Comparison of ENCODE assay signal across 9 mouse cellular contexts in the genomic region with DNA sequence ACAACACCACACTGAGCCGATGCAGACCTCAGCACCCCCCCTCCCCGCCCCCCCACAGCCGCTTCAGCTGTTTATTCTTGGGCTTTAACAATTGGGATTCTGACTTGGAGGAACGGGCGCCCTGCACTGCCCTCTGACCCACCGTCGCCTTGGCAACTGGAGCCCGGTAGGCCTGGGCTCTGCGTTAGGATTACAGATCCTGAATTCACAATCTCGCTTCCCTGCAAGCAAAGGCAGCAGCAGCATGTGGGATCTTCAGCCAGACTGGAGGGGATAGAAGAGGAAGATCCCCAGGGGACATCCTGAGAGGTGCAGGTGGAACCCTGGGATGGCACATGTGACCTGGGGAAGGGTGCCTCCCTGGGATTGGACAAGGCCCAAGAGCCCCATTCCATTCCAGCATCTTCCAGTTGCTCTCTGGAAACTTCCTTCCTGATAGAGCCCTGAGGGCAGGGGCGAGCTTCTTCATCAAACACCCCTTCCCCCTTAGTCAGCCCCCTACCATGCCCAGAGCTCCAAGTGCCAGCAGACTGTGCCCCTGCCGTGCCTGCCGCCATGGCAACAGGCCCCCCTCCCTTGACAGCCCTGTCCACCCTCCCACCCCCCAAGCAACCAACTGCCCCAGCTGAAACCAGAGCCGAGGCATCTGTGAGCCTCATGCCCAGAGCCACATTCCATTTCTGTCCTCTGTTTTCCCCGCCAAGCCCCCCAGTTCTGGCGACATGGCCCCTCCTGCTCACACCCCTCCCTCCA. TPM values are rescaled to one million over a fixed set of nuclear protein-coding genes. Genes with fewer than 3 reads are reported as not detected.
DNase-seq lines count a peak whose midpoint lies in the region; ATAC-seq lines count a peak whose summit lies in the region.
"Had no signal": no experiment of that assay in that cellular context is flagged by ENCODE, and none has a peak within 500 bp of the region (broad histone marks: within the 10 kb centered on the region; RNA-seq: fewer than 3 reads in every experiment).

No protein-coding gene starts in this region.

- H3K9me3 ChIP-seq in kidney, embryonic 16.5 days (ENCODE audit: low read length): no peaks in the 10 kb centered on the region
- no peaks in the 10 kb centered on the region for H3K9me3 ChIP-seq in embryonic facial prominence, embryonic 12.5 days
- H3K9me3 ChIP-seq in intestine, embryonic 15.5 days: no peaks in the 10 kb centered on the region
- H3K9me3 ChIP-seq in neural tube, embryonic 13.5 days: no peaks in the 10 kb centered on the region

- H3K4me1 ChIP-seq in kidney, embryonic 16.5 days (ENCODE audit: insufficient read depth, low read length): peaks cover 100% of the 10 kb centered on the region
- H3K4me1 ChIP-seq in embryonic facial prominence, embryonic 12.5 days: peaks cover 100% of the 10 kb centered on the region
- H3K4me1 ChIP-seq in intestine, embryonic 15.5 days (replicated peaks): peaks cover 94% of the 10 kb centered on the region
- peaks cover 100% of the 10 kb centered on the region for H3K4me1 ChIP-seq in neural tube, embryonic 13.5 days (replicated peaks)

- 0 out of 2 replicates have a peak overlapping the region, but pooled peaks have one; percentile 40 for H3K9ac ChIP-seq in kidney, embryonic 16.5 days (replicated peaks; ENCODE audit: low read length)
- peak overlapping the region; percentile 16; the same call in 1 of the 2 replicates for H3K9ac ChIP-seq in embryonic facial prominence, embryonic 12.5 days
- no peak overlapping the region for H3K9ac ChIP-seq in intestine, embryonic 15.5 days
- peak overlapping the region; percentile 51 for H3K9ac ChIP-seq in neural tube, embryonic 13.5 days

- peak overlapping the region; percentile 95 for H3K27ac ChIP-seq in kidney, embryonic 16.5 days (ENCODE audit: low read length)
- H3K27ac ChIP-seq in embryonic facial prominence, embryonic 12.5 days: peak overlapping the region; percentile 87
- H3K27ac ChIP-seq in intestine, embryonic 15.5 days: peak overlapping the region; percentile 58; the same call in 1 of the 2 replicates
- peak overlapping the region; percentile 84 for H3K27ac ChIP-seq in neural tube, embryonic 13.5 days (replicated peaks)

- WGBS in kidney, embryonic 16.5 days: 19% methylated on average over 16 of the region's 16 CpGs
- WGBS in embryonic facial prominence, embryonic 12.5 days: 8% methylated on average over 16 of the region's 16 CpGs
- WGBS in intestine, embryonic 15.5 days: 29% methylated on average over 16 of the region's 16 CpGs
- WGBS in neural tube, embryonic 13.5 days: 10% methylated on average over 16 of the region's 16 CpGs

- H3K4me3 ChIP-seq in kidney, embryonic 16.5 days (ENCODE audit: low read length): no peak overlapping the region
- H3K4me3 ChIP-seq in embryonic facial prominence, embryonic 12.5 days: no peak overlapping the region
- no peak overlapping the region for H3K4me3 ChIP-seq in intestine, embryonic 15.5 days (replicated peaks)
- H3K4me3 ChIP-seq in neural tube, embryonic 13.5 days: no peak overlapping the region

- H3K4me2 ChIP-seq in kidney, embryonic 16.5 days (replicated peaks; ENCODE audit: low read depth, low read length): no peak overlapping the region
- peak overlapping the region; percentile 23 for H3K4me2 ChIP-seq in embryonic facial prominence, embryonic 12.5 days (replicated peaks)
- peak overlapping the region; percentile 30; the same call in 1 of the 2 replicates for H3K4me2 ChIP-seq in intestine, embryonic 15.5 days (replicated peaks)
- peak overlapping the region; percentile 29 for H3K4me2 ChIP-seq in neural tube, embryonic 13.5 days

- H3K36me3 ChIP-seq in kidney, embryonic 16.5 days (ENCODE audit: insufficient read depth, low read length): no peaks in the 10 kb centered on the region
- no peaks in the 10 kb centered on the region for H3K36me3 ChIP-seq in embryonic facial prominence, embryonic 12.5 days
- H3K36me3 ChIP-seq in intestine, embryonic 15.5 days: no peaks in the 10 kb centered on the region
- no peaks in the 10 kb centered on the region for H3K36me3 ChIP-seq in neural tube, embryonic 13.5 days

- no peak for DNase-seq in kidney, adult 11 months
- DNase-seq in spleen, postnatal 14 days (ENCODE audit: low spot score in 2 of 2): no peak
- no peak for DNase-seq in lung, postnatal 14 days
- no peak for DNase-seq in urinary bladder, postnatal 25 days (ENCODE audit: low spot score)

- no peak for ATAC-seq in kidney, embryonic 16.5 days (ENCODE audit: low FRiP score, low TSS enrichment)
- no peak for ATAC-seq in embryonic facial prominence, embryonic 12.5 days (ENCODE audit: insufficient number of reproducible peaks, insufficient read depth, low FRiP score, low TSS enrichment)
- ATAC-seq in intestine, embryonic 15.5 days: no peak
- peak; percentile 10; the same call in 1 of the 2 replicates for ATAC-seq in neural tube, embryonic 13.5 days (ENCODE audit: low read depth)
- ATAC-seq: Patski had no signal

- H3K27me3 ChIP-seq in kidney, embryonic 16.5 days (ENCODE audit: insufficient read depth, low read length): no peaks in the 10 kb centered on the region
- H3K27me3 ChIP-seq in embryonic facial prominence, embryonic 12.5 days: no peaks in the 10 kb centered on the region
- no peaks in the 10 kb centered on the region for H3K27me3 ChIP-seq in intestine, embryonic 15.5 days (replicated peaks)
- no peaks in the 10 kb centered on the region for H3K27me3 ChIP-seq in neural tube, embryonic 13.5 days
- H3K27me3 ChIP-seq: Patski had no signal

RNA-seq across cellular contexts. Expression of gene Ahdc1, which starts 36.5 kb away (rescaled TPM):
- 9.8 and 11.7 TPM in 2 replicates for polyA plus RNA-seq in kidney, embryonic 16.5 days (2015; fragmentation: Nextera tagmentation; extraction: Ambion mirVana)
- polyA plus RNA-seq in embryonic facial prominence, embryonic 12.5 days (2016; fragmentation: Nextera tagmentation; extraction: Ambion mirVana): 12.7 and 14.6 TPM in 2 replicates
- 5.4 and 6.3 TPM in 2 replicates for polyA plus RNA-seq in intestine, embryonic 15.5 days (2015; fragmentation: Nextera tagmentation; extraction: Ambion mirVana)
- polyA plus RNA-seq in neural tube, embryonic 13.5 days (2015; fragmentation: Nextera tagmentation; extraction: Ambion mirVana): 9.4 and 9.9 TPM in 2 replicates
